Mouse (Mus musculus) kidney, adult 2 months (tissue): Measurements from ENCODE around the gene Nfyc. TPM values are rescaled to one million over a fixed set of nuclear protein-coding genes. Genes with fewer than 3 reads are reported as not detected.

ENCODE experiments used
- DNase-seq: peaks from one replicate; pipeline ENCODE4 v3.0.0; 2021
- H3K27ac ChIP-seq: fragments of 200-500 bp; 2 replicates; pipeline ENCODE4 v1.5.1; 2012; ENCODE audit warnings: low read depth, low read length, control low read depth, inconsistent platforms; ENCODE audit not compliant: insufficient read depth
- H3K27me3 ChIP-seq: fragments of 200-500 bp; replicated peaks from 2 replicates; pipeline ENCODE4 v1.6.1; 2012; ENCODE audit warnings: mild to moderate bottlenecking, moderate library complexity, low read length, inconsistent platforms; ENCODE audit not compliant: control insufficient read depth, insufficient read depth
- H3K36me3 ChIP-seq: fragments of 200-500 bp; 2 replicates; pipeline ENCODE4 v1.6.1; 2012; ENCODE audit warnings: mild to moderate bottlenecking, moderate library complexity, low read length, inconsistent platforms; ENCODE audit not compliant: control insufficient read depth, insufficient read depth
- H3K4me1 ChIP-seq: fragments of 200-500 bp; 2 replicates; pipeline ENCODE4 v1.6.1; 2011; ENCODE audit warnings: low read length; ENCODE audit not compliant: control insufficient read depth, insufficient read depth
- H3K4me3 ChIP-seq: fragments of 200-500 bp; 2 replicates; pipeline ENCODE4 v1.5.1; 2011; ENCODE audit warnings: mild to moderate bottlenecking, low read depth, low read length, control low read depth; ENCODE audit not compliant: insufficient read depth
- CTCF ChIP-seq: fragments of 200-500 bp; conservative IDR thresholded peaks from 2 replicates; pipeline ENCODE4 v1.5.1; 2011; ENCODE audit warnings: low read depth, mild to moderate bottlenecking, control low read depth, low read length, moderate library complexity, mixed read lengths; ENCODE audit not compliant: insufficient read depth, insufficient read length
- POLR2A ChIP-seq: fragments of 200-500 bp; IDR thresholded peaks from one replicate; pipeline ENCODE4 v1.6.1; 2011; ENCODE audit warnings: low read depth, low read length, control low read depth
- WGBS: fragments of 180-500 bp; shearing (Covaris S2); methylation state at CpG from one replicate; pipeline ENCODE4 v1.1.7; 2018; 5-methylcytosine and 5-hydroxymethylcytosine counted together
- polyA plus RNA-seq: library from polyadenylated mRNA; depleted of rRNA; stranded (reverse); fragments of >200 nt; gene quantifications from 2 replicates; pipeline ENCODE4 v1.2.3, GENCODE M21; 2012

Nfyc gene
- polyA plus RNA-seq, 1 experiment = 218 TPM

- TF ChIP-seq CTCF = no peak
- TF ChIP-seq POLR2A = no peak
- Histone ChIP-seq H3K27me3 (no peaks in the 10 kb centered on the region), H3K27ac (peak overlapping the region; percentile 5; the same call in 1 of the 2 replicates), H3K4me3 (no peak overlapping the region), H3K36me3 (no peaks in the 10 kb centered on the region; the same call in none of the 2 replicates), H3K4me1 (peaks cover 20% of the 10 kb centered on the region)
- DNase-seq = no peak
- WGBS = 12% methylated on average over 3 of the region's 3 CpGs
Observed at GRCm38 (mm10) chr4:120800691-120801090, 30.7 kb downstream of the Nfyc start.

GRCm38 (mm10) chr4:120799680-120800166 lies 31.6 kb downstream of the Nfyc start:
- Histone ChIP-seq H3K27ac (no peak overlapping the region), H3K27me3 (no peaks in the 10 kb centered on the region), H3K36me3 (no peaks in the 10 kb centered on the region; the same call in none of the 2 replicates), H3K4me3 (no peak overlapping the region), H3K4me1 (peaks cover 22% of the 10 kb centered on the region)
- TF ChIP-seq CTCF = no peak
- TF ChIP-seq POLR2A = no peak
- DNase-seq = no peak
- 23% methylated on average over 2 of the region's 2 CpGs for WGBS

GRCm38 (mm10) chr4:120797985-120798725 lies 33.2 kb downstream of the Nfyc start:
- no peak overlapping the region for H3K27ac ChIP-seq
- DNase-seq = no peak
- H3K36me3 ChIP-seq = no peaks in the 10 kb centered on the region
- no peaks in the 10 kb centered on the region for H3K27me3 ChIP-seq
- H3K4me3 ChIP-seq = no peak overlapping the region
- peaks cover 27% of the 10 kb centered on the region for H3K4me1 ChIP-seq
- no peak for TF ChIP-seq POLR2A
- TF ChIP-seq CTCF = no peak
- WGBS = 60% methylated on average over 5 of the region's 5 CpGs

GRCm38 (mm10) chr4:120796687-120797086 lies 34.7 kb downstream of the Nfyc start:
- WGBS = 69% methylated on average over 2 of the region's 2 CpGs
- TF ChIP-seq CTCF = no peak
- TF ChIP-seq POLR2A = no peak
- no peak for DNase-seq
- 0 out of 2 replicates have a peak, but pooled peaks cover 1% of the 10 kb centered on the region for H3K36me3 ChIP-seq
- no peak overlapping the region for H3K4me3 ChIP-seq
- H3K4me1 ChIP-seq = peaks cover 29% of the 10 kb centered on the region
- H3K27me3 ChIP-seq = no peaks in the 10 kb centered on the region
- no peak overlapping the region for H3K27ac ChIP-seq

- TF ChIP-seq CTCF (no peak), POLR2A (no peak)
- Histone ChIP-seq H3K27ac (no peak overlapping the region; the same call in 1 of the 2 replicates), H3K4me1 (peaks cover 26% of the 10 kb centered on the region), H3K27me3 (no peaks in the 10 kb centered on the region), H3K4me3 (no peak overlapping the region), H3K36me3 (peaks cover 1% of the 10 kb centered on the region; the same call in 1 of the 2 replicates)
- WGBS = 41% methylated on average over 1 of the region's 1 CpGs
- peak; percentile 56 for DNase-seq
Observed at GRCm38 (mm10) chr4:120795646-120796045, 35.7 kb downstream of the Nfyc start.

GRCm38 (mm10) chr4:120792918-120793317 lies 38.5 kb downstream of the Nfyc start:
- Histone ChIP-seq H3K27ac (no peak overlapping the region; the same call in 1 of the 2 replicates), H3K27me3 (no peaks in the 10 kb centered on the region), H3K36me3 (peaks cover 17% of the 10 kb centered on the region), H3K4me3 (no peak overlapping the region), H3K4me1 (peaks cover 24% of the 10 kb centered on the region)
- TF ChIP-seq POLR2A = no peak
- no peak for TF ChIP-seq CTCF
- WGBS = 67% methylated on average over 2 of the region's 2 CpGs
- DNase-seq = no peak

DNA sequence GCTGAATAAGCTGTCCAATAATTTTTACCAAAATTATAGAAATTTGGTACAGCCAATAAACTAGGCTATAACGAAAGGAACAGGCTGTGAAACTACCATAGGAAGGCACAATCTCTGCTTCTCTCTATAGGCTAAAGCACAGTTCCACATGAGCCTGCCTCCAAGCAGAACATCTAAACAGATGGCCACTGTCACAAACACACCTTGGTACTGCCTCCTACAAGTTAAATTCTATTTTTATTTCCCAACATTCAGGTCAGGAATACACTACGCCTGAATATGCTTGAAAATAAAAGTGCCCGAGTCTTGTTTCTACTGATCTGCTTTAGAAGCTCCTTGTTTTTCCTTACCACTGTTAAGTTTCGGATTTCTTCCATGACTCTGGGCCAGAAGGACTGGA lies 41.3 kb downstream of the Nfyc start:
- Histone ChIP-seq H3K27me3 (no peaks in the 10 kb centered on the region), H3K4me1 (peaks cover 15% of the 10 kb centered on the region), H3K4me3 (no peak overlapping the region), H3K36me3 (peaks cover 23% of the 10 kb centered on the region), H3K27ac (no peak overlapping the region)
- TF ChIP-seq CTCF (no peak), POLR2A (no peak)
- 84% methylated on average over 4 of the region's 4 CpGs for WGBS
- DNase-seq = no peak

DNA sequence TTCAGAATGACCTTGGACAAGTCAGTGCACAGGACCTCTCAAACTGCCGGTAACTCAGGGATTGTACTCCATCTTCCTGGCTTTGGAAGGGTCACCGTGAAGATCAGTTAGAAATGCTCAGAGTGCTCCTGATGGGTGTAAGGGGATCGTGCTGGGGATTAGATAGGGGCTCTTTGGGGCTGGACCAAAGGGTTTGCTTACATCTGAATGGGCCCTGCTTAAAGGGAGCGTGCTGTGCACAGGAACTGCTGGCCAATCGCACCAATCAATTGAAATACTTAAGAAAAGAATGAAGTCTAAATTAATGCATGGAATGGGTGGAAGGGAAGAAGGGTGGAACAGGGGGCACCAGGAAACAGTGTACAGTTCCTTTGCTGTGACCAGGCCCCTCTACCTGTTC lies 75.6 kb downstream of the Nfyc start:
- Histone ChIP-seq H3K4me3 (no peak overlapping the region), H3K36me3 (peaks cover 19% of the 10 kb centered on the region), H3K27ac (no peak overlapping the region), H3K4me1 (no peaks in the 10 kb centered on the region), H3K27me3 (no peaks in the 10 kb centered on the region)
- WGBS = 61% methylated on average over 5 of the region's 5 CpGs
- no peak for DNase-seq
- TF ChIP-seq CTCF = no peak
- TF ChIP-seq POLR2A = no peak
